Mouse (Mus musculus): ENCODE results near the gene Tek. TPM values are rescaled to one million over a fixed set of nuclear protein-coding genes. Genes with fewer than 3 reads are reported as not detected.
"Not testable (repeated sequence)": the region's sequence is repeated elsewhere in the genome, so short reads cannot be mapped to it uniquely, and the experiment has no call there.

Gene Tek
- polyA plus RNA-seq (2016; fragmentation: Nextera tagmentation; extraction: Ambion mirVana), result 8.5 and 8.8 TPM in 2 replicates

GRCm38 (mm10) chr4:94738838-94739731 lies at the start of gene Tek:
TSS of gene Tek (plus strand) at chr4:94739289.
- WGBS, result 78% methylated on average over 16 of the region's 16 CpGs
- H3K4me3 ChIP-seq, result no peak within 1 kb of the TSS

DNA sequence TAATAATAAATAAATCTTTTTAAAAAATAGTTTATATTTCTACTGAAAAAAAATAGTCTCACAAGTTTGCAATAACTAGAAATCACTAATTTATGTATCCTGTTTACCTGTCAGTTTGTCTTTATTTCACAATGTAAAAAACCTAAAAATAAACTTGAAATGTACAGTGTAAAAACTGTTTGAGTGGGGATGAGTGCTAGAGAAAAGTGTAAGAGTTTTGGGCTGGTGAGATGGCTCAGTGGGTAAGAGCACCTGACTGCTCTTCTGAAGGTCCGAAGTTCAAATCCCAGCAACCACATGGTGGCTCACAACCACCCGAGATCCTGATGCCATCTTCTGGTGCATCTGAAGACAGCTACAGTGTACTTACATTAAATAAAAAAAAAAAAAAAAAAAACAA lies 49.3 kb upstream of the Tek start:
- not testable (repeated sequence) for H3K27ac ChIP-seq (replicated peaks); H3K4me3 ChIP-seq; H3K27me3 ChIP-seq (ENCODE audit: low read depth, poor library complexity, severe bottlenecking); H3K9me3 ChIP-seq (replicated peaks); H3K4me1 ChIP-seq; DNase-seq (ENCODE audit: low spot score)
- WGBS, result 81% methylated on average over 2 of the region's 2 CpGs
- H3K36me3 ChIP-seq, result peaks cover 64% of the 10 kb centered on the region

More at GRCm38 (mm10) chr4:94738838-94739731, at the start of gene Tek:
- DNase-seq (ENCODE audit: low spot score), result no peak
- Histone ChIP-seq H3K27me3 (ENCODE audit: low read depth, poor library complexity, severe bottlenecking) (no peaks in the 10 kb centered on the region), H3K4me1 (peaks cover 3% of the 10 kb centered on the region; the same call in 1 of the 2 replicates), H3K36me3 (no peaks in the 10 kb centered on the region), H3K27ac (replicated peaks) (no peak within 1 kb of the TSS), H3K9me3 (replicated peaks) (no peaks in the 10 kb centered on the region)

DNA sequence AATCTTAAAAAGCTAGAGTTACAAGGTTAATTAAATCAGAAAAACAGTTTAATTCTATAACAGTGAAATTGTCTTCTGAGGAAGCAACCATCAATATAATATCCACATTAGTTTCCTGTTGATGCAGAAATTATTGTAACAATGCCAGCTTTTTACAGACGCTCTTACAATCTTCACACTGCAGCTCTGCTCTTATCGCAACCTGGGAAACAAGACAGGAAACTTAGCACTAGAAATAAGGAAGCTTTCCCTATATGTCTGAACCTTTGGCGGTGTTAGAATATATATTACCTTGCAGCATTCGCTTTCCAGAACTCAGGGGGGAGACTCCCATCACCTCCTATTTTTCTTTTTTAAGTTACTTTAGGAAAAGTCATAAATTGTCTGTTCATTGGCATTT lies 48.0 kb upstream of the Tek start:
- Histone ChIP-seq H3K27ac (replicated peaks) (no peak overlapping the region), H3K4me1 (no peaks in the 10 kb centered on the region), H3K4me3 (no peak overlapping the region), H3K36me3 (peaks cover 53% of the 10 kb centered on the region), H3K9me3 (replicated peaks) (no peaks in the 10 kb centered on the region), H3K27me3 (ENCODE audit: low read depth, poor library complexity, severe bottlenecking) (no peaks in the 10 kb centered on the region)
- 83% methylated on average over 4 of the region's 4 CpGs for WGBS
- DNase-seq (ENCODE audit: low spot score), result no peak

- no peak for DNase-seq (ENCODE audit: low spot score)
- no peaks in the 10 kb centered on the region for H3K4me1 ChIP-seq
- no peaks in the 10 kb centered on the region for H3K27me3 ChIP-seq (ENCODE audit: low read depth, poor library complexity, severe bottlenecking)
- 88% methylated on average over 2 of the region's 2 CpGs for WGBS
- no peak overlapping the region for H3K27ac ChIP-seq (replicated peaks)
- H3K9me3 ChIP-seq (replicated peaks), result no peaks in the 10 kb centered on the region
- peaks cover 42% of the 10 kb centered on the region for H3K36me3 ChIP-seq
- no peak overlapping the region for H3K4me3 ChIP-seq
Observed at GRCm38 (mm10) chr4:94692175-94692574, 46.9 kb upstream of the Tek start.

GRCm38 (mm10) chr4:94696368-94696767 lies 42.7 kb upstream of the Tek start:
- DNase-seq (ENCODE audit: low spot score), result no peak
- Histone ChIP-seq H3K4me1 (no peaks in the 10 kb centered on the region), H3K27me3 (ENCODE audit: low read depth, poor library complexity, severe bottlenecking) (no peaks in the 10 kb centered on the region), H3K27ac (replicated peaks) (no peak overlapping the region), H3K9me3 (replicated peaks) (no peaks in the 10 kb centered on the region), H3K36me3 (peaks cover 23% of the 10 kb centered on the region), H3K4me3 (no peak overlapping the region)
- WGBS, result 85% methylated on average over 3 of the region's 3 CpGs

DNA sequence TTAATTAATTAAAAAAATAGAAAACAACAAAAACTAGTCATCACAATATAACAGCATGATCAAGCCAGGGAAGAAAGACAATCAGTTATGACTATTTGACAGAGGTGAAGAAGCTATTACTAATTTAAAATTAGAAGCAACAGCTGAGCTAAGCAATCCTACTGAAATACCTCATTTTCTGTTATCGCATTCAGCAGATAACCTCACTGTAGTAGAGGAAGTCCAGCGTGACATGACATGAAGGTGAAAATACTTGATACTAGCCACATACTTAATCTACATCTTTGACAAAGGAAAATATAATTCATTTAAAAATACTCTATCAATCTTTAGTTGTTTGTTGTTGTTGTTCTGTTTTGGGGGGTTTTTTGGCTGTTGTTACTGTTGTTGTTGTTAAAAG lies 28.1 kb upstream of the Tek start:
- Histone ChIP-seq H3K9me3 (replicated peaks) (no peaks in the 10 kb centered on the region), H3K27ac (replicated peaks) (no peak overlapping the region), H3K36me3 (no peaks in the 10 kb centered on the region), H3K4me3 (no peak overlapping the region), H3K27me3 (ENCODE audit: low read depth, poor library complexity, severe bottlenecking) (no peaks in the 10 kb centered on the region), H3K4me1 (no peaks in the 10 kb centered on the region; the same call in 1 of the 2 replicates)
- WGBS, result 97% methylated on average over 2 of the region's 2 CpGs
- no peak for DNase-seq (ENCODE audit: low spot score)

DNA sequence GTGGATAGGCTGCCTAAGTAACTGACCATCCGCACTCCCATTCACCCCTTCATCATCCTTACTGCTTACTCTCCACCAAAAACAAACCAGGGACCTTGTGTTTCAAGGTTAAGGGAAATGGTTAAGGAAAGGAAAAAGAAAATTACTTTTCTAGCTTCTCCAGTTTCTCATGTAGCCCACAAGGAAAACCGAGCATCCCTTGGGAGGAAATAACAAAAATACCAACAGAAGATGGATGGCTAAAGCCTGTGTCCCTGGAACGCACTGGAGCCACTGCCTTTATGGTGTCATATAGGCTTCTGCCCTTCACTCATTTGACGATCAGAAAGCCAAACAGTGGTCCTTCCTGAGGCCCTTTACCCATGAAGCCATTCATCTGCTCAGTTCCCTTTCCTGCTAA lies 27.7 kb upstream of the Tek start:
- 84% methylated on average over 4 of the region's 4 CpGs for WGBS
- no peaks in the 10 kb centered on the region for H3K27me3 ChIP-seq (ENCODE audit: low read depth, poor library complexity, severe bottlenecking)

GRCm38 (mm10) chr4:94713741-94714140 lies 25.3 kb upstream of the Tek start:
- Histone ChIP-seq H3K4me1 (no peaks in the 10 kb centered on the region; the same call in 1 of the 2 replicates), H3K36me3 (no peaks in the 10 kb centered on the region), H3K27ac (replicated peaks) (no peak overlapping the region), H3K27me3 (ENCODE audit: low read depth, poor library complexity, severe bottlenecking) (no peaks in the 10 kb centered on the region), H3K9me3 (replicated peaks) (no peaks in the 10 kb centered on the region), H3K4me3 (no peak overlapping the region)
- no peak for DNase-seq (ENCODE audit: low spot score)

More for the DNA sequence above, 27.7 kb upstream of the Tek start:
- DNase-seq (ENCODE audit: low spot score), result no peak
- no peak overlapping the region for H3K27ac ChIP-seq (replicated peaks)
- no peaks in the 10 kb centered on the region; the same call in 1 of the 2 replicates for H3K4me1 ChIP-seq
- H3K36me3 ChIP-seq, result no peaks in the 10 kb centered on the region
- no peaks in the 10 kb centered on the region for H3K9me3 ChIP-seq (replicated peaks)
- no peak overlapping the region for H3K4me3 ChIP-seq

DNA sequence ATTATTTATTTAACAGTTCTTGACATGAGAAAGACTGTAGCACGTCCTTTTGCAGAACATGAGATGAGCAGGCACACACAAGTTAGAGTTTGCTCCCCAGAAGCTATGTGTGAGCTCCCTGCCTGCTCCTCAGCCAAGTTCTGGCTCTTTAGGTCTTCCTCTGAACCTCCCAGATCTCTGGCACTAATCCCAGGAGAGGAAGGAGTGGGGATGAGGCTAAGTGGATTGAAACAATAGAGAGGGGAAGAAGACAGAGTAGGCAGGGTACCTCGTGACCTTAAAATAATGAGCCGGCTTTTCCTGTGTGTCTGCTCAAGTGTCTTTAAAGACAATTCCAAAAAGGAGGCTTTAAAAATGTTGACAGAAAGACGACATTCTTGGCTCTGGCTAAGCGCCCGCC lies 23.9 kb upstream of the Tek start:
- no peak overlapping the region for H3K4me3 ChIP-seq
- DNase-seq (ENCODE audit: low spot score), result no peak
- no peaks in the 10 kb centered on the region for H3K9me3 ChIP-seq (replicated peaks)
- no peaks in the 10 kb centered on the region; the same call in 1 of the 2 replicates for H3K4me1 ChIP-seq
- H3K36me3 ChIP-seq, result no peaks in the 10 kb centered on the region
- H3K27ac ChIP-seq (replicated peaks), result no peak overlapping the region
- H3K27me3 ChIP-seq (ENCODE audit: low read depth, poor library complexity, severe bottlenecking), result no peaks in the 10 kb centered on the region
- 55% methylated on average over 6 of the region's 6 CpGs for WGBS

GRCm38 (mm10) chr4:94725799-94726198 lies 13.3 kb upstream of the Tek start:
- no peaks in the 10 kb centered on the region for H3K36me3 ChIP-seq

DNA sequence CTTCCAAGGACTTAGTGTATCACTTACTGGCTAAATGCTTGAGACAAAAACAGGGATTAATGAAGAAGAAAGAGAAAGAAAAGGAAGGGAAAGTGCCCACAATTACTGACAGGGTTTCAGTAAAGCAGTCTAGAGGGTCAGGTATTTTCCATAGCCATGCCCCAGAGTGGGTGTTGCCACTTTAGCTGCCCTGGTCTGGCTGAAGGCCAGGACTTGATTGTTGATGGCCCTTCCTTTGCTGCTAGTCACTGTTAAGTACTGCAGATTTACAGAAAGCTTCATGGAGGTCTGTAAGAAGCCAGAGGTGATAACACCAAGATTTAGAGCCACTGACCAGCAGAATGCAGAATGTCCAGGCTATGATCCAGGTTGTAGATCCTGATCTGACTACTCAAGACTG lies 6.4 kb upstream of the Tek start:
- no peaks in the 10 kb centered on the region for H3K27me3 ChIP-seq (ENCODE audit: low read depth, poor library complexity, severe bottlenecking)
- no peaks in the 10 kb centered on the region for H3K9me3 ChIP-seq (replicated peaks)
- no peak overlapping the region for H3K27ac ChIP-seq (replicated peaks)
- no peaks in the 10 kb centered on the region for H3K36me3 ChIP-seq
- H3K4me1 ChIP-seq, result no peaks in the 10 kb centered on the region
- no peak overlapping the region for H3K4me3 ChIP-seq
- DNase-seq (ENCODE audit: low spot score), result no peak

More at GRCm38 (mm10) chr4:94725799-94726198, 13.3 kb upstream of the Tek start:
- H3K4me3 ChIP-seq, result no peak overlapping the region
- H3K9me3 ChIP-seq (replicated peaks), result no peaks in the 10 kb centered on the region
- no peaks in the 10 kb centered on the region for H3K4me1 ChIP-seq
- no peaks in the 10 kb centered on the region for H3K27me3 ChIP-seq (ENCODE audit: low read depth, poor library complexity, severe bottlenecking)
- 75% methylated on average over 4 of the region's 4 CpGs for WGBS
- no peak overlapping the region for H3K27ac ChIP-seq (replicated peaks)
- DNase-seq (ENCODE audit: low spot score), result no peak

- Histone ChIP-seq H3K36me3 (no peaks in the 10 kb centered on the region), H3K4me3 (no peak overlapping the region), H3K4me1 (peaks cover 3% of the 10 kb centered on the region; the same call in 1 of the 2 replicates), H3K27me3 (ENCODE audit: low read depth, poor library complexity, severe bottlenecking) (no peaks in the 10 kb centered on the region), H3K27ac (replicated peaks) (no peak overlapping the region), H3K9me3 (replicated peaks) (no peaks in the 10 kb centered on the region)
- 74% methylated on average over 5 of the region's 5 CpGs for WGBS
- no peak for DNase-seq (ENCODE audit: low spot score)
Observed at GRCm38 (mm10) chr4:94737326-94738295, 1.5 kb upstream of the Tek start.

Data from midbrain, embryonic 10.5 days (tissue).